Mouse (Mus musculus): ENCODE results near the gene Xrra1.
"Not testable (repeated sequence)": the region's sequence is repeated elsewhere in the genome, so short reads cannot be mapped to it uniquely, and the experiment has no call there.

Xrra1 gene

GRCm38 (mm10) chr7:99893967-99894366 lies 35.1 kb downstream of the Xrra1 start:
- DNase-seq (ENCODE audit: extremely low spot score, low read depth, low spot score): no peak

- DNase-seq (ENCODE audit: extremely low spot score, low read depth, low spot score): no peak
Measured at GRCm38 (mm10) chr7:99894478-99894877, 35.6 kb downstream of the Xrra1 start.

GRCm38 (mm10) chr7:99896905-99897304 lies 38.0 kb downstream of the Xrra1 start:
- no peak for DNase-seq (ENCODE audit: extremely low spot score, low read depth, low spot score)

- DNase-seq (ENCODE audit: extremely low spot score, low read depth, low spot score): no peak
Measured at GRCm38 (mm10) chr7:99902208-99902607, 43.3 kb downstream of the Xrra1 start.

GRCm38 (mm10) chr7:99902918-99903665 lies 44.2 kb downstream of the Xrra1 start:
- no peak for DNase-seq (ENCODE audit: extremely low spot score, low read depth, low spot score)

- no peak for DNase-seq (ENCODE audit: extremely low spot score, low read depth, low spot score)
Measured at GRCm38 (mm10) chr7:99904421-99905005, 45.6 kb downstream of the Xrra1 start.

- DNase-seq (ENCODE audit: extremely low spot score, low read depth, low spot score): no peak
Measured at GRCm38 (mm10) chr7:99906346-99906745, 47.4 kb downstream of the Xrra1 start.

- DNase-seq (ENCODE audit: extremely low spot score, low read depth, low spot score): no peak
Measured at GRCm38 (mm10) chr7:99907463-99907862, 48.5 kb downstream of the Xrra1 start.

- no peak for DNase-seq (ENCODE audit: extremely low spot score, low read depth, low spot score)
Measured at GRCm38 (mm10) chr7:99911038-99911437, 52.1 kb downstream of the Xrra1 start.

- DNase-seq (ENCODE audit: extremely low spot score, low read depth, low spot score): no peak
Measured at GRCm38 (mm10) chr7:99914316-99914715, 55.4 kb downstream of the Xrra1 start.

GRCm38 (mm10) chr7:99915511-99915910 lies 56.6 kb downstream of the Xrra1 start:
- no peak for DNase-seq (ENCODE audit: extremely low spot score, low read depth, low spot score)

- no peak for DNase-seq (ENCODE audit: extremely low spot score, low read depth, low spot score)
Measured at GRCm38 (mm10) chr7:99916741-99917319, 57.9 kb downstream of the Xrra1 start.

- no peak for DNase-seq (ENCODE audit: extremely low spot score, low read depth, low spot score)
Measured at GRCm38 (mm10) chr7:99917320-99917844, 58.5 kb downstream of the Xrra1 start.

GRCm38 (mm10) chr7:99919164-99919563 lies 60.2 kb downstream of the Xrra1 start:
- DNase-seq (ENCODE audit: extremely low spot score, low read depth, low spot score): no peak

- DNase-seq (ENCODE audit: extremely low spot score, low read depth, low spot score): no peak
Measured at GRCm38 (mm10) chr7:99919971-99920370, 61.1 kb downstream of the Xrra1 start.

- no peak for DNase-seq (ENCODE audit: extremely low spot score, low read depth, low spot score)
Measured at GRCm38 (mm10) chr7:99920416-99920815, 61.5 kb downstream of the Xrra1 start.

GRCm38 (mm10) chr7:99926916-99927714 lies 68.2 kb downstream of the Xrra1 start:
- no peak for DNase-seq (ENCODE audit: extremely low spot score, low read depth, low spot score)

- no peak for DNase-seq (ENCODE audit: extremely low spot score, low read depth, low spot score)
Measured at GRCm38 (mm10) chr7:99935758-99936157, 76.8 kb downstream of the Xrra1 start.

GRCm38 (mm10) chr7:99940669-99941068 lies 81.8 kb downstream of the Xrra1 start:
- DNase-seq (ENCODE audit: extremely low spot score, low read depth, low spot score): no peak

- DNase-seq (ENCODE audit: extremely low spot score, low read depth, low spot score): no peak
Measured at GRCm38 (mm10) chr7:99944520-99944919, 85.6 kb downstream of the Xrra1 start.

- not testable (repeated sequence) for DNase-seq (ENCODE audit: extremely low spot score, low read depth, low spot score)
Measured at GRCm38 (mm10) chr7:99945012-99945411, 86.1 kb downstream of the Xrra1 start.
